Mouse (Mus musculus): ENCODE data around the gene Fam217b. TPM values are rescaled to one million over a fixed set of nuclear protein-coding genes. Genes with fewer than 3 reads are reported as not detected.

The Fam217b gene
- polyA plus RNA-seq, 2 experiments = 0.38 to 0.50 TPM

GRCm38 (mm10) chr2:178412598-178412997 is 1.7 kb upstream of the Fam217b start:
- Histone ChIP-seq H3K9ac (replicated peaks) (no peak overlapping the region), H3K27me3 (ENCODE audit: control insufficient read depth, insufficient read depth, low read length) (peaks cover 17% of the 10 kb centered on the region), H3K36me3 (replicated peaks; ENCODE audit: control insufficient read depth, insufficient read depth, low read depth) (no peaks in the 10 kb centered on the region), H3K4me1 (replicated peaks; ENCODE audit: control insufficient read depth in 2 of 2, insufficient read depth in 2 of 2, low read length in 1 of 2) (peaks cover 0 to 7% of the 10 kb centered on the region in 2 experiments; a peak in 1 of 4 replicates), H3K27ac (no peak overlapping the region), H3K4me2 (ENCODE audit: low read depth) (no peak overlapping the region), H3K4me3 (ENCODE audit: insufficient read depth in 1 of 2, low read depth in 2 of 2, low read length in 2 of 2) (no peak overlapping the region), H3K9me3 (ENCODE audit: control insufficient read depth, low read length) (no peaks in the 10 kb centered on the region)
- TF ChIP-seq CTCF (IDR thresholded peaks at IDR 0.05; ENCODE audit: low read depth) = no peak
- no peak for TF ChIP-seq EP300 (IDR thresholded peaks at IDR 0.05; ENCODE audit: low read depth)
- ATAC-seq (ENCODE audit: insufficient read depth) (no peak), DNase-seq (ENCODE audit: low read depth in 3 of 3, low spot score in 3 of 3) (no peak)
- WGBS (ENCODE audit: insufficient replicate concordance) = 55% methylated on average over 6 of the region's 6 CpGs

GRCm38 (mm10) chr2:178413081-178413480 is 1.2 kb upstream of the Fam217b start:
- H3K4me3 ChIP-seq (ENCODE audit: insufficient read depth in 1 of 2, low read depth in 2 of 2, low read length in 2 of 2) = no peak overlapping the region
- H3K4me1 ChIP-seq (replicated peaks; ENCODE audit: control insufficient read depth in 2 of 2, insufficient read depth in 2 of 2, low read length in 1 of 2) = peaks cover 0 to 7% of the 10 kb centered on the region in 2 experiments; a peak in 1 of 4 replicates
- ATAC-seq (ENCODE audit: insufficient read depth) (no peak), DNase-seq (ENCODE audit: low read depth in 3 of 3, low spot score in 3 of 3) (no peak)
- H3K36me3 ChIP-seq (replicated peaks; ENCODE audit: control insufficient read depth, insufficient read depth, low read depth) = no peaks in the 10 kb centered on the region
- H3K4me2 ChIP-seq (ENCODE audit: low read depth) = no peak overlapping the region
- TF ChIP-seq CTCF (IDR thresholded peaks at IDR 0.05; ENCODE audit: low read depth) (no peak), EP300 (IDR thresholded peaks at IDR 0.05; ENCODE audit: low read depth) (no peak)
- WGBS (ENCODE audit: insufficient replicate concordance) = 61% methylated on average over 13 of the region's 13 CpGs
- H3K9ac ChIP-seq (replicated peaks) = no peak overlapping the region
- no peaks in the 10 kb centered on the region for H3K9me3 ChIP-seq (ENCODE audit: control insufficient read depth, low read length)
- H3K27ac ChIP-seq = no peak overlapping the region
- H3K27me3 ChIP-seq (ENCODE audit: control insufficient read depth, insufficient read depth, low read length) = peaks cover 17% of the 10 kb centered on the region

- 19% methylated on average over 75 of the region's 75 CpGs for WGBS (ENCODE audit: insufficient replicate concordance)
- ATAC-seq (ENCODE audit: insufficient read depth) (no peak), DNase-seq (ENCODE audit: low read depth in 3 of 3, low spot score in 3 of 3) (no peak)
- no peaks in the 10 kb centered on the region for H3K9me3 ChIP-seq (ENCODE audit: control insufficient read depth, low read length)
- no peak overlapping the region for H3K9ac ChIP-seq (replicated peaks)
- H3K27ac ChIP-seq = no peak overlapping the region
- peak overlapping the region; percentile 62 for H3K4me2 ChIP-seq (ENCODE audit: low read depth)
- H3K4me1 ChIP-seq (replicated peaks; ENCODE audit: control insufficient read depth in 2 of 2, insufficient read depth in 2 of 2, low read length in 1 of 2) = peaks cover 0 to 7% of the 10 kb centered on the region in 2 experiments; a peak in 1 of 4 replicates
- TF ChIP-seq EP300 (IDR thresholded peaks at IDR 0.05; ENCODE audit: low read depth) (no peak), CTCF (IDR thresholded peaks at IDR 0.05; ENCODE audit: low read depth) (no peak)
- no peaks in the 10 kb centered on the region for H3K36me3 ChIP-seq (replicated peaks; ENCODE audit: control insufficient read depth, insufficient read depth, low read depth)
- H3K27me3 ChIP-seq (ENCODE audit: control insufficient read depth, insufficient read depth, low read length) = peaks cover 17% of the 10 kb centered on the region
- peak overlapping the region; percentile 9 to 46; a peak in 3 of 4 replicates for H3K4me3 ChIP-seq (ENCODE audit: insufficient read depth in 1 of 2, low read depth in 2 of 2, low read length in 2 of 2)
Observed at GRCm38 (mm10) chr2:178413481-178414260, 653 bp upstream of the Fam217b start.

GRCm38 (mm10) chr2:178415150-178415448 is 775 bp downstream of the Fam217b start:
- Histone ChIP-seq H3K4me3 (ENCODE audit: insufficient read depth in 1 of 2, low read depth in 2 of 2, low read length in 2 of 2) (no peak overlapping the region), H3K9ac (replicated peaks) (no peak overlapping the region), H3K4me1 (replicated peaks; ENCODE audit: control insufficient read depth in 2 of 2, insufficient read depth in 2 of 2, low read length in 1 of 2) (peaks cover 0 to 7% of the 10 kb centered on the region in 2 experiments; a peak in 1 of 4 replicates), H3K9me3 (ENCODE audit: control insufficient read depth, low read length) (no peaks in the 10 kb centered on the region), H3K36me3 (replicated peaks; ENCODE audit: control insufficient read depth, insufficient read depth, low read depth) (no peaks in the 10 kb centered on the region), H3K27ac (no peak overlapping the region), H3K4me2 (ENCODE audit: low read depth) (no peak overlapping the region), H3K27me3 (ENCODE audit: control insufficient read depth, insufficient read depth, low read length) (peaks cover 17% of the 10 kb centered on the region)
- no peak for DNase-seq (ENCODE audit: low read depth in 3 of 3, low spot score in 3 of 3)
- no peak for TF ChIP-seq EP300 (IDR thresholded peaks at IDR 0.05; ENCODE audit: low read depth)
- TF ChIP-seq CTCF (IDR thresholded peaks at IDR 0.05; ENCODE audit: low read depth) = no peak
- WGBS (ENCODE audit: insufficient replicate concordance) = 48% methylated on average over 3 of the region's 3 CpGs
- ATAC-seq (ENCODE audit: insufficient read depth) = no peak

- Histone ChIP-seq H3K4me2 (ENCODE audit: low read depth) (peak overlapping the region; percentile 15; the same call in 1 of the 2 replicates), H3K9ac (replicated peaks) (no peak overlapping the region), H3K27ac (no peak overlapping the region), H3K36me3 (replicated peaks; ENCODE audit: control insufficient read depth, insufficient read depth, low read depth) (no peaks in the 10 kb centered on the region), H3K4me1 (replicated peaks; ENCODE audit: control insufficient read depth in 2 of 2, insufficient read depth in 2 of 2, low read length in 1 of 2) (peaks cover 0 to 7% of the 10 kb centered on the region in 2 experiments; a peak in 1 of 4 replicates), H3K9me3 (ENCODE audit: control insufficient read depth, low read length) (no peaks in the 10 kb centered on the region), H3K27me3 (ENCODE audit: control insufficient read depth, insufficient read depth, low read length) (peaks cover 17% of the 10 kb centered on the region), H3K4me3 (ENCODE audit: insufficient read depth in 1 of 2, low read depth in 2 of 2, low read length in 2 of 2) (no peak overlapping the region)
- DNase-seq (ENCODE audit: low read depth in 3 of 3, low spot score in 3 of 3) = peak in 2 of 3 experiments; percentile 14 to 41
- TF ChIP-seq EP300 (IDR thresholded peaks at IDR 0.05; ENCODE audit: low read depth) = no peak
- no peak for TF ChIP-seq CTCF (IDR thresholded peaks at IDR 0.05; ENCODE audit: low read depth)
- 20% methylated on average over 13 of the region's 13 CpGs for WGBS (ENCODE audit: insufficient replicate concordance)
- ATAC-seq (ENCODE audit: insufficient read depth) = peak; percentile 51
Observed at GRCm38 (mm10) chr2:178416427-178416826, 2.1 kb downstream of the Fam217b start.
